Comparison of ENCODE assay signal across 30 mouse cellular contexts in the genomic region with DNA sequence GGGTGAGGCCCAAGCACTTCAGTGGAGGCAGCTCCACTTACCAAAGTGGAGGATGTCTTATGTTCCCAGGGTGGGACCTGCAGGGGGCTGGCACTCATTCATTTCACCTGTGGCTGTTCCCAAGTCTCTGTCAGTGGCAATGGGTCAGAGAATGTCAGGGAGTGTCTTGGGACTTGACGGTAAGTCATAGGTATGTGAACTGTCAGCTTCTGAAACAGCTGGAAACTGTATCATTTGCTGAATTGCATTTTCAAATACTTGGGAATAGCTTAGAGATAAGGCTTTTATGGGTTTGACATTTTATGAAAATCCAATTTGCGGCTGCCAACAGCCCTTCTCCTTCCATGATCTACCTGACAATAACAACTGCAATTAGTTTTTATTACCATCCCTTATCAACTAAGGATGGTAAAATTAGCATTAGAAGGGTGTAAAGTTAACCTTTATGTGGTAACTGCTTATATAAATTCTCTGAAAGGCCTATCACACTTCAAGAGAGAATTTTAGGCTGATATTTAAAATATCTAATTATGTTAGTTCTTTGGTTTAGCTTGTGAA. TPM values are rescaled to one million over a fixed set of nuclear protein-coding genes. Genes with fewer than 3 reads are reported as not detected.
DNase-seq lines count a peak whose midpoint lies in the region; ATAC-seq and TF ChIP-seq lines count a peak whose summit lies in the region.
"Had no signal": no experiment of that assay in that cellular context is flagged by ENCODE, and none has a peak within 500 bp of the region (broad histone marks: within the 10 kb centered on the region; RNA-seq: fewer than 3 reads in every experiment).

No protein-coding gene starts in this region.

- H3K9ac ChIP-seq in neural tube, embryonic 14.5 days (replicated peaks; ENCODE audit: low read depth, low read length) = no peak overlapping the region
- H3K9ac ChIP-seq in intestine, postnatal 0 days (ENCODE audit: low read depth, low read length) = no peak overlapping the region
- no peak overlapping the region for H3K9ac ChIP-seq in neural tube, embryonic 15.5 days (replicated peaks)
- H3K9ac ChIP-seq in hindbrain, embryonic 13.5 days = no peak overlapping the region
- H3K9ac ChIP-seq: forebrain, embryonic 13.5 days; hindbrain, embryonic 14.5 days had no signal

- H3K4me3 ChIP-seq in neural tube, embryonic 14.5 days (ENCODE audit: low read depth, low read length) = no peak overlapping the region
- no peak overlapping the region for H3K4me3 ChIP-seq in intestine, postnatal 0 days (ENCODE audit: low read depth, low read length)
- H3K4me3 ChIP-seq in neural tube, embryonic 15.5 days (replicated peaks) = no peak overlapping the region
- H3K4me3 ChIP-seq in hindbrain, embryonic 13.5 days = no peak overlapping the region
- H3K4me3 ChIP-seq: forebrain, embryonic 10.5 days; forebrain, embryonic 13.5 days; hindbrain, embryonic 10.5 days had no signal

- ATAC-seq in neural tube, embryonic 14.5 days (ENCODE audit: low read depth) = peak; percentile 46; the same call in 1 of the 2 replicates
- 0 out of 2 replicates have a peak, but pooled peaks have one; percentile 19 for ATAC-seq in intestine, postnatal 0 days
- peak; percentile 59 for ATAC-seq in neural tube, embryonic 15.5 days (ENCODE audit: low FRiP score)
- ATAC-seq in granulocyte monocyte progenitor cell, adult 5-6 weeks (replicated peaks; ENCODE audit: poor library complexity, severe bottlenecking) = no peak
- no peak for ATAC-seq in hindbrain, embryonic 13.5 days (ENCODE audit: low FRiP score)
- ATAC-seq: activated CD4-positive, CD25-positive, alpha-beta regulatory T cell, adult 4 months; forebrain, embryonic 13.5 days; forebrain, embryonic 16.5 days; hindbrain, postnatal 0 days; inflammation-experienced regulatory T-cells, adult 6 months had no signal

- H3K36me3 ChIP-seq in neural tube, embryonic 14.5 days (ENCODE audit: control insufficient read depth, insufficient read depth, low read length) = no peaks in the 10 kb centered on the region
- no peaks in the 10 kb centered on the region for H3K36me3 ChIP-seq in intestine, postnatal 0 days (ENCODE audit: control insufficient read depth, insufficient read depth)
- H3K36me3 ChIP-seq in neural tube, embryonic 15.5 days = no peaks in the 10 kb centered on the region
- H3K36me3 ChIP-seq in hindbrain, embryonic 13.5 days = no peaks in the 10 kb centered on the region
- H3K36me3 ChIP-seq: forebrain, embryonic 10.5 days; hindbrain, embryonic 10.5 days had no signal

- H3K27ac ChIP-seq in neural tube, embryonic 14.5 days (ENCODE audit: low read depth, low read length) = no peak overlapping the region
- H3K27ac ChIP-seq in intestine, postnatal 0 days (ENCODE audit: low read depth, low read length) = no peak overlapping the region
- H3K27ac ChIP-seq in neural tube, embryonic 15.5 days (replicated peaks) = no peak overlapping the region
- H3K27ac ChIP-seq in hindbrain, embryonic 13.5 days = no peak overlapping the region
- H3K27ac ChIP-seq: forebrain, embryonic 10.5 days; forebrain, embryonic 13.5 days; hindbrain, embryonic 10.5 days; hindbrain, embryonic 14.5 days; hindbrain, postnatal 0 days had no signal

- DNase-seq in heart, adult 11 months = peak; percentile 74
- no peak for DNase-seq in heart, postnatal 4 days
- no peak for DNase-seq in neural tube, embryonic 10.5 days (ENCODE audit: extremely low spot score, low spot score)
- DNase-seq: adrenal gland, adult 8-10 months; adrenal gland, postnatal 25 days; cerebellum, adult 11-12 months; cerebellum, adult 8-10 months; cerebellum, postnatal 14 days; gastrocnemius, postnatal 10 days; gastrocnemius, postnatal 36 days; heart, adult 18-20 months had no signal

- H3K4me1 ChIP-seq in neural tube, embryonic 14.5 days (ENCODE audit: control insufficient read depth, insufficient read depth, low read length) = no peaks in the 10 kb centered on the region
- no peaks in the 10 kb centered on the region for H3K4me1 ChIP-seq in intestine, postnatal 0 days (replicated peaks; ENCODE audit: control insufficient read depth, insufficient read depth, low read length)
- peaks cover 3% of the 10 kb centered on the region; the same call in 1 of the 2 replicates for H3K4me1 ChIP-seq in neural tube, embryonic 15.5 days
- H3K4me1 ChIP-seq in hindbrain, embryonic 13.5 days (replicated peaks) = no peaks in the 10 kb centered on the region
- H3K4me1 ChIP-seq: forebrain, embryonic 10.5 days; forebrain, embryonic 13.5 days; hindbrain, embryonic 10.5 days had no signal

- H3K9me3 ChIP-seq in neural tube, embryonic 14.5 days (ENCODE audit: control insufficient read depth, low read length) = no peaks in the 10 kb centered on the region
- no peaks in the 10 kb centered on the region for H3K9me3 ChIP-seq in intestine, postnatal 0 days (ENCODE audit: control insufficient read depth)
- H3K9me3 ChIP-seq in neural tube, embryonic 15.5 days (replicated peaks) = no peaks in the 10 kb centered on the region
- H3K9me3 ChIP-seq in hindbrain, embryonic 13.5 days = no peaks in the 10 kb centered on the region
- H3K9me3 ChIP-seq: forebrain, embryonic 10.5 days; forebrain, embryonic 13.5 days; hindbrain, embryonic 10.5 days had no signal

- no peaks in the 10 kb centered on the region for H3K27me3 ChIP-seq in neural tube, embryonic 14.5 days (ENCODE audit: control insufficient read depth, insufficient read depth, low read length)
- 0 out of 2 replicates have a peak, but pooled peaks cover 3% of the 10 kb centered on the region for H3K27me3 ChIP-seq in intestine, postnatal 0 days (replicated peaks; ENCODE audit: control insufficient read depth, insufficient read depth, low read length)
- no peaks in the 10 kb centered on the region for H3K27me3 ChIP-seq in neural tube, embryonic 15.5 days (replicated peaks)
- H3K27me3 ChIP-seq in hindbrain, embryonic 13.5 days = no peaks in the 10 kb centered on the region
- H3K27me3 ChIP-seq: forebrain, embryonic 13.5 days had no signal

- 63% methylated on average over 2 of the region's 2 CpGs for WGBS in neural tube, embryonic 14.5 days
- 36% methylated on average over 2 of the region's 2 CpGs for WGBS in intestine, postnatal 0 days
- WGBS in neural tube, embryonic 15.5 days = 54% methylated on average over 2 of the region's 2 CpGs
- 91% methylated on average over 2 of the region's 2 CpGs for WGBS in hindbrain, embryonic 13.5 days

- no peak overlapping the region for H3K4me2 ChIP-seq in neural tube, embryonic 14.5 days (ENCODE audit: low read depth, low read length)
- H3K4me2 ChIP-seq in intestine, postnatal 0 days (replicated peaks; ENCODE audit: low read depth) = no peak overlapping the region
- H3K4me2 ChIP-seq in neural tube, embryonic 15.5 days = no peak overlapping the region
- no peak overlapping the region for H3K4me2 ChIP-seq in hindbrain, embryonic 13.5 days
- H3K4me2 ChIP-seq: forebrain, embryonic 13.5 days; hindbrain, embryonic 14.5 days had no signal

- TF ChIP-seq CTCF in intestine, postnatal 0 days (IDR thresholded peaks at IDR 0.05; ENCODE audit: low read depth) = no peak

RNA-seq across cellular contexts. Expression of a gene that starts 34.8 kb away (rescaled TPM):
- total RNA-seq in heart, postnatal 4 days (2021) = 10 to 100 TPM; 17.9 to 18.3 TPM
- 8.3 and 18.9 TPM in 2 replicates for polyA plus RNA-seq in neural tube, embryonic 14.5 days (2014; fragmentation: Nextera tagmentation; extraction: Ambion mirVana)
- polyA plus RNA-seq in intestine, postnatal 0 days (2015; fragmentation: Nextera tagmentation; extraction: Ambion mirVana) = 59.3 and 67.6 TPM in 2 replicates
- polyA plus RNA-seq in neural tube, embryonic 15.5 days (2015; fragmentation: Nextera tagmentation; extraction: Ambion mirVana) = 12.4 and 38.7 TPM in 2 replicates
- total RNA-seq in granulocyte monocyte progenitor cell, adult 5-6 weeks (2014; fragmentation: Nextera tagmentation) = 450 and 461 TPM in 2 replicates
- total RNA-seq in granulocyte monocyte progenitor cell, adult 5-6 weeks (2017) = 316 and 346 TPM in 2 replicates
- polyA plus RNA-seq in hindbrain, embryonic 13.5 days (2015; fragmentation: Nextera tagmentation; extraction: Ambion mirVana) = 15.6 and 16.0 TPM in 2 replicates

RNA-seq across cellular contexts. Expression of a gene that starts 35.0 kb away (rescaled TPM):
- not detected for total RNA-seq in heart, postnatal 4 days (2021)
- not detected in 2 replicates for polyA plus RNA-seq in neural tube, embryonic 14.5 days (2014; fragmentation: Nextera tagmentation; extraction: Ambion mirVana)
- polyA plus RNA-seq in intestine, postnatal 0 days (2015; fragmentation: Nextera tagmentation; extraction: Ambion mirVana) = not detected in 2 replicates
- polyA plus RNA-seq in neural tube, embryonic 15.5 days (2015; fragmentation: Nextera tagmentation; extraction: Ambion mirVana) = not detected in 2 replicates
- not detected in 2 replicates for total RNA-seq in granulocyte monocyte progenitor cell, adult 5-6 weeks (2014; fragmentation: Nextera tagmentation)
- total RNA-seq in granulocyte monocyte progenitor cell, adult 5-6 weeks (2017) = not detected in 2 replicates
- polyA plus RNA-seq in hindbrain, embryonic 13.5 days (2015; fragmentation: Nextera tagmentation; extraction: Ambion mirVana) = 0.08 and 0.14 TPM in 2 replicates
- total RNA-seq: adrenal gland, postnatal 25 days; ES-E14; gastrocnemius, adult 18-20 months; gastrocnemius, postnatal 10 days; gastrocnemius, postnatal 36 days; heart, adult 18-20 months; heart, postnatal 25 days; hindbrain, postnatal 0 days had no signal
- polyA plus RNA-seq: activated CD4-positive, CD25-positive, alpha-beta regulatory T cell, adult 4 months; embryonic facial prominence, embryonic 14.5 days; forebrain, embryonic 16.5 days; heart, embryonic 14.5 days; heart, postnatal 0 days; hindbrain, embryonic 14.5 days; inflammation-experienced regulatory T-cells, adult 6 months had no signal

Comparison
In these comparisons a context has a peak if more than half of its experiments do, and no peak if none do; other contexts are left out.
1. ATAC-seq: peak in neural tube, embryonic 14.5 days (single experiment), intestine, postnatal 0 days (single experiment) and neural tube, embryonic 15.5 days (single experiment); none in granulocyte monocyte progenitor cell, adult 5-6 weeks (single experiment) and hindbrain, embryonic 13.5 days (single experiment).